Mouse (Mus musculus): ENCODE measurements around the gene Spata25.
A peak's percentile ranks its signal among the peaks of the same experiment; 100 is the strongest.

- TF ChIP-seq POLR2A (IDR thresholded peaks at IDR 0.05; ENCODE audit: insufficient read length, low read depth) (peak; percentile 29), POLR2AphosphoS2 (IDR thresholded peaks at IDR 0.05; ENCODE audit: insufficient read length, low read depth) (peak; percentile 54), CEBPB (IDR thresholded peaks at IDR 0.05; ENCODE audit: insufficient read depth, poor library complexity, severe bottlenecking) (no peak), REST (IDR thresholded peaks at IDR 0.05; ENCODE audit: insufficient read depth, insufficient read length) (no peak), MYOG (IDR thresholded peaks at IDR 0.05; ENCODE audit: control insufficient read depth in 1 of 3, insufficient read depth in 1 of 3, insufficient read length in 2 of 3, low read depth in 2 of 3) (peak; percentile 41 to 87 (median 79)), MAX (IDR thresholded peaks at IDR 0.05; ENCODE audit: low read depth) (no peak), MYOD1 (IDR thresholded peaks at IDR 0.05; ENCODE audit: control insufficient read depth in 1 of 3, insufficient read length in 2 of 3, low read depth in 2 of 3) (peak in 2 of 3 experiments; percentile 58 to 83), USF1 (IDR thresholded peaks at IDR 0.05; ENCODE audit: low read depth) (no peak), E2F4 (IDR thresholded peaks at IDR 0.05; ENCODE audit: insufficient read depth) (no peak), SRF (IDR thresholded peaks at IDR 0.05; ENCODE audit: control insufficient read depth, insufficient read length, low read depth) (no peak), TCF3 (IDR thresholded peaks at IDR 0.05; ENCODE audit: insufficient read length, low read depth) (no peak)
These were observed 49.5 kb downstream of the Spata25 start for GRCm38 (mm10) chr2:164778809-164779208.
